ENCODE assay signal across 8 mouse cellular contexts in genomic region chr5:92309681-92310511, GRCm38 (mm10). TPM values are rescaled to one million over a fixed set of nuclear protein-coding genes. Genes with fewer than 3 reads are reported as not detected.
DNase-seq lines count a peak whose midpoint lies in the region; ATAC-seq and TF ChIP-seq lines count a peak whose summit lies in the region.

Gene Sdad1 (minus strand): TSS chr5:92310479.

- H3K27me3 ChIP-seq in G1E (ENCODE audit: insufficient read depth, low read length), result peaks cover 8% of the 10 kb centered on the region; the same call in 1 of the 2 replicates
- H3K27me3 ChIP-seq in forebrain, postnatal 0 days (ENCODE audit: insufficient read depth, low read length), result no peaks in the 10 kb centered on the region
- H3K27me3 ChIP-seq in lung, embryonic 15.5 days, result no peaks in the 10 kb centered on the region

- WGBS in forebrain, postnatal 0 days, result 3% methylated on average over 41 of the region's 41 CpGs
- WGBS in lung, embryonic 15.5 days, result 2% methylated on average over 41 of the region's 41 CpGs

- peak; percentile 44; the same call in 1 of the 2 replicates for TF ChIP-seq CTCF in G1E (IDR thresholded peaks at IDR 0.05; ENCODE audit: low read depth, low read length)
- peak; percentile 87 for TF ChIP-seq CTCF in forebrain, postnatal 0 days (IDR thresholded peaks at IDR 0.05; ENCODE audit: low read depth)

- DNase-seq in G1E (ENCODE audit: low spot score), result peak; percentile 79
- peak; percentile 94 to 95 for DNase-seq in cerebellum, adult 18-20 months
- DNase-seq in forebrain, postnatal 0 days, result peak; percentile 97
- DNase-seq in heart, postnatal 4 days, result peak; percentile 94
- DNase-seq in layer of hippocampus, adult 8-10 months (ENCODE audit: low spot score in 2 of 2), result peak; percentile 93 to 96
- peak; percentile 86 for DNase-seq in ovary, adult 18-20 months (ENCODE audit: low spot score)
- peak; percentile 94 for DNase-seq in thymus, postnatal 0 days (ENCODE audit: low spot score)

- H3K27ac ChIP-seq in forebrain, postnatal 0 days (ENCODE audit: low read depth, low read length), result peak within 1 kb of the TSS; percentile 79
- no peak within 1 kb of the TSS for H3K27ac ChIP-seq in lung, embryonic 15.5 days

- H3K4me3 ChIP-seq in G1E (ENCODE audit: low read depth, low read length), result peak within 1 kb of the TSS; percentile 91
- peak within 1 kb of the TSS; percentile 62 for H3K4me3 ChIP-seq in forebrain, postnatal 0 days (ENCODE audit: low read depth, low read length)
- peak within 1 kb of the TSS; percentile 74 for H3K4me3 ChIP-seq in lung, embryonic 15.5 days

- ATAC-seq in G1E (ENCODE audit: extremely low read depth, insufficient number of reproducible peaks, low FRiP score, poor library complexity, severe bottlenecking), result peak; percentile 76
- ATAC-seq in forebrain, postnatal 0 days, result peak; percentile 98
- peak; percentile 92 for ATAC-seq in lung, embryonic 15.5 days (ENCODE audit: borderline replicate concordance, extremely low read depth, low FRiP score, low TSS enrichment)

- peaks cover 35% of the 10 kb centered on the region for H3K36me3 ChIP-seq in G1E (replicated peaks)
- peaks cover 8% of the 10 kb centered on the region for H3K36me3 ChIP-seq in forebrain, postnatal 0 days (ENCODE audit: insufficient read depth)
- H3K36me3 ChIP-seq in lung, embryonic 15.5 days, result peaks cover 8% of the 10 kb centered on the region

- H3K4me1 ChIP-seq in G1E (ENCODE audit: insufficient read depth, low read depth, low read length), result peaks cover 45% of the 10 kb centered on the region
- peaks cover 12% of the 10 kb centered on the region; the same call in 1 of the 2 replicates for H3K4me1 ChIP-seq in forebrain, postnatal 0 days (ENCODE audit: insufficient read depth)
- H3K4me1 ChIP-seq in lung, embryonic 15.5 days, result peaks cover 14% of the 10 kb centered on the region; the same call in 1 of the 2 replicates

- H3K9me3 ChIP-seq in G1E (replicated peaks), result no peaks in the 10 kb centered on the region
- H3K9me3 ChIP-seq in forebrain, postnatal 0 days (ENCODE audit: low read length), result no peaks in the 10 kb centered on the region
- no peaks in the 10 kb centered on the region for H3K9me3 ChIP-seq in lung, embryonic 15.5 days

- peak within 1 kb of the TSS; percentile 60 for H3K4me2 ChIP-seq in forebrain, postnatal 0 days (ENCODE audit: low read depth)
- H3K4me2 ChIP-seq in lung, embryonic 15.5 days, result peak within 1 kb of the TSS; percentile 56

- H3K9ac ChIP-seq in forebrain, postnatal 0 days, result peak within 1 kb of the TSS; percentile 73
- H3K9ac ChIP-seq in lung, embryonic 15.5 days, result peak within 1 kb of the TSS; percentile 62

RNA-seq across cellular contexts. Expression of gene Sdad1, which starts in this region (rescaled TPM):
- 76.9 and 85.3 TPM in 2 replicates for total RNA-seq in G1E (2014; fragmentation: Nextera tagmentation)
- 66.0 and 76.9 TPM in 2 replicates for total RNA-seq in G1E (2017)
- 62.6 and 83.4 TPM in 2 replicates for polyA plus RNA-seq in G1E (2012)
- total RNA-seq in forebrain, postnatal 0 days (2014; rRNA removed), result 22.5 and 32.0 TPM in 2 replicates
- polyA plus RNA-seq in forebrain, postnatal 0 days (2015; fragmentation: Nextera tagmentation; extraction: Ambion mirVana), result 21.6 and 27.9 TPM in 2 replicates
- 10 to 100 TPM; 20.0 to 21.7 TPM for total RNA-seq in heart, postnatal 4 days (2021)
- total RNA-seq in layer of hippocampus, adult 8-10 months (2022), result 10 to 100 TPM; 20.2 to 26.5 (median 22.8) TPM
- 32.6 and 35.4 TPM in 2 replicates for polyA plus RNA-seq in lung, embryonic 15.5 days (2015; fragmentation: Nextera tagmentation; extraction: Ambion mirVana)
- 35.5 and 41.4 TPM in 2 replicates for polyA plus RNA-seq in thymus, postnatal 0 days (2015; fragmentation: Nextera tagmentation; extraction: Ambion mirVana)
